Mouse (Mus musculus) cerebellum, postnatal 10 days (tissue): ENCODE data around the gene Aldh3b2.

ENCODE experiments used
- DNase-seq, 2 experiments: peaks; one replicate each; pipeline ENCODE4 v3.0.0; 2021; ENCODE audit warnings: mixed read lengths in 2 of 2

The Aldh3b2 gene

GRCm38 (mm10) chr19:3972229-3972628 lies at the start of gene Aldh3b2:
Aldh3b2 (plus strand) TSS chr19:3972328.
- DNase-seq = no peak

- DNase-seq = no peak
Measured at GRCm38 (mm10) chr19:3922661-3923371, 49.3 kb upstream of the Aldh3b2 start.

GRCm38 (mm10) chr19:3923586-3923985 lies 48.5 kb upstream of the Aldh3b2 start:
- DNase-seq = no peak

GRCm38 (mm10) chr19:3924190-3924589 lies 47.9 kb upstream of the Aldh3b2 start:
- no peak for DNase-seq

- no peak for DNase-seq
Measured at GRCm38 (mm10) chr19:3924868-3925267, 47.3 kb upstream of the Aldh3b2 start.

DNA sequence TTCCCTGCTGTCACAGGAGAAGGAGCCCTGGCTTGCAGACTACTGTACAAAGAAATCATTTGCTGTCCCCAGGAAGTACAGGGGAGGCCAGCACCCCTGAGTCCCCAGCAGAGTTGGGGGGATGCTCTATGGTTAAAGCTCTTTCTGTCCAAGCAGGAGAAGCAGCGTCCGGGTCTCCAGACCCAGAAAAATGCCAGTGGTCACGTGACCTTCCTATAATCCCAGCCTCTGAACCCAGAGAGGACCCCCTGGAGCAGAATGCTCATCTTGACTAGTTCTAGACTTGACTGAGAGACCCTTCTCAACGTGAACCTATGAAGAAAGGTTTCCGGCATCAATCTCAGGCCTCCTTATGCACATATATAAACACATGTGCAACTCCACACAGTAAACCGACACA lies 46.3 kb upstream of the Aldh3b2 start:
- DNase-seq = no peak

GRCm38 (mm10) chr19:3926279-3926678 lies 45.8 kb upstream of the Aldh3b2 start:
- DNase-seq = peak in 1 of 2 experiments; percentile 46

DNA sequence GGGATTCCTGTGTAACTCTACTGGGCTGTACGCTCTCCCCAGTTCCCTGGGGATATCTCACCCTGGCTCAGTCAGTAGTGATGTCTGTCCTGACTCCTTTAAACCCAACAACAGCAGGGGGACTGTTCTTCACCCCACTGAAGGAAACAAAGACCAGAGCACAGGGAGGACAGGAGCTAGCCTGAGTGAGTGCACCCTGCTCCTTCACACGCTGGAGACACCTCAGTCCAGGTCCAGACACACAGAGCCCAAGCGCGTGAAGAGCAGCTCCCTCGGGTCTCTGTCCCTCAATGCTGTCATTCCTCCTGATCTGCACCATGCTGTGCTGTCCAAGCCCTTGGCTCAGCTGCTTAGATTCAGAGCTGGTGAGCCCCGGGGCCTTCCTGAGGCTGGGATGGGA lies 45.4 kb upstream of the Aldh3b2 start:
- DNase-seq = no peak

DNA sequence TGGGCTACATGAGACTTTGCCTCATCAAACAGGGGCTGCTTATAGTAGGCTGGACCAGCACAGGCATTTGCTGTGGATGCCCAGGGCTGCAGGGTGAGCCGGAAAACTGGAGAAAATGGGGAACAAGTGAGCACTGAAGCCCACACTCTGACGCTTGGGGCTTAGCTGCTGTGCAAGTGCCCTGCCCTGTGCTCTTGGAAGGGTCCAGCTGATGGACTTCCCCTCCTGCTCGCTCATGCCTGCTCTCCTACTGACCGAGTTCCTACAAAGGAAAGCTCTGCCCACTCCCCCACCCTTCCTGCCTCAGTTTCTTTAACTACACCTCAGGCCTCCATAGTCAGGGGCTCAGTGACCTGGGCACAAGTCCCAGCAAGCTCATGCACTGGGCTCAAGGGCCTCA lies 44.1 kb upstream of the Aldh3b2 start:
- DNase-seq = no peak

DNA sequence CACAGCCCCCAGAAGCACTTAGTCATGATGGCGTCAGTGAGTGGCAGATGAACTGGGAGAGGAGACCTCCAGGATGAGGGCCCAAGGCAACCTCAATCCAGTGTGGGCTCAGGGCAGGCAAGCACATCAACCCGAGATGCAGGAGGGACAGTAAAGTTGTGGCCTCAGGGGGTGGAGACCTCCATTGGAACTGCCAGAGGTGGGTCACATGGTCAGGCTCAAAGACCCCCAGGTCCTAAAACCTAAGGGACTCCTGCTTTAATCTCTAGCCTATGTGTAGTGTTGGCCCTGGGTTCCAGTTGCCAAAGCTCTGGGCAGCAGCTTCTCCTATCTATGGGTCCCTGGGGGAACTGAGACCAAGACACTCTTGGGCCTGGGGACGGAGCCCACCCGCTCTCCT lies 43.3 kb upstream of the Aldh3b2 start:
- DNase-seq = no peak

DNA sequence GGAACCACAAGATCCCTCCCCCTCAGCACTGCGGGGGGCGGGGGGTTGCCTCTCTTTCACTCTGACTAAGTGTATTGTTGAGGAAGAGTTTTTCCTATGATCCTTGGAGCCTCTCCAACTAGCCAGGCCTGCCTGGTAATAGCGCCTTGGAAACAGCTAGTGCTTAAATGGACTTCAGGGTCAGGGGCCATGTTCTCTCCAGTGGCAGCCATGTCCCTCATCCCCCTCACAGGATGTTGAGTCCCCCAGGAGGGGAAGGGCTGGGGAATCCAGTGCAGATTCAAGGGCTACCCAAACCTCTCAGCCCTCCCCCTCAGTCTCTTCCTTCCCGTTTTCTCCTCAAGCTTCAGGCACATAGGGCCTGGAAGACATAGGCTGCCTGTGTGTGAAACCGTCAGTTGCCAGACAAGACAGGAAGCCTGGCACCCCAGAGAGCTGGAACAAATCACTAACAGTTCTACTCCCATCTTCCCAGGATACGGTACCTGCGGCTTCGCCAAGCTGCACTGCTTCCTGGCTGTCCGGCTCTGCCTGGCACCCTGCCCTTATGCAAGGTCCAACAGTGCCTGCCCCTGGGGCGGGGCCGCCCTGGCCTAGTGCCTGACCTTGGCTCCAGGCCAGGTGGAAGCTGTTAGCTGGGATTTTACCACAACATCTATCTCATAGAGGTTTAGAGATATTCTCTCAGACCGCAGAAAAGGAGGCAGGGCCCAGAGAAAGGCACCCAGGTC lies 42.8 kb upstream of the Aldh3b2 start, which contains the start of gene Aldh3b1:
Aldh3b1 (minus strand) TSS at position 598 of the 731 bp plus-strand sequence.
- peak; percentile 87 to 91 for DNase-seq

GRCm38 (mm10) chr19:3930262-3931057 lies 41.7 kb upstream of the Aldh3b2 start:
- DNase-seq = no peak

- DNase-seq = no peak
Measured at GRCm38 (mm10) chr19:3931716-3932115, 40.4 kb upstream of the Aldh3b2 start.

- DNase-seq = peak; percentile 42 to 50
Measured at GRCm38 (mm10) chr19:3935032-3935895, 36.9 kb upstream of the Aldh3b2 start, which contains the start of gene Unc93b1. Unc93b1 (plus strand) TSS chr19:3935186.

DNA sequence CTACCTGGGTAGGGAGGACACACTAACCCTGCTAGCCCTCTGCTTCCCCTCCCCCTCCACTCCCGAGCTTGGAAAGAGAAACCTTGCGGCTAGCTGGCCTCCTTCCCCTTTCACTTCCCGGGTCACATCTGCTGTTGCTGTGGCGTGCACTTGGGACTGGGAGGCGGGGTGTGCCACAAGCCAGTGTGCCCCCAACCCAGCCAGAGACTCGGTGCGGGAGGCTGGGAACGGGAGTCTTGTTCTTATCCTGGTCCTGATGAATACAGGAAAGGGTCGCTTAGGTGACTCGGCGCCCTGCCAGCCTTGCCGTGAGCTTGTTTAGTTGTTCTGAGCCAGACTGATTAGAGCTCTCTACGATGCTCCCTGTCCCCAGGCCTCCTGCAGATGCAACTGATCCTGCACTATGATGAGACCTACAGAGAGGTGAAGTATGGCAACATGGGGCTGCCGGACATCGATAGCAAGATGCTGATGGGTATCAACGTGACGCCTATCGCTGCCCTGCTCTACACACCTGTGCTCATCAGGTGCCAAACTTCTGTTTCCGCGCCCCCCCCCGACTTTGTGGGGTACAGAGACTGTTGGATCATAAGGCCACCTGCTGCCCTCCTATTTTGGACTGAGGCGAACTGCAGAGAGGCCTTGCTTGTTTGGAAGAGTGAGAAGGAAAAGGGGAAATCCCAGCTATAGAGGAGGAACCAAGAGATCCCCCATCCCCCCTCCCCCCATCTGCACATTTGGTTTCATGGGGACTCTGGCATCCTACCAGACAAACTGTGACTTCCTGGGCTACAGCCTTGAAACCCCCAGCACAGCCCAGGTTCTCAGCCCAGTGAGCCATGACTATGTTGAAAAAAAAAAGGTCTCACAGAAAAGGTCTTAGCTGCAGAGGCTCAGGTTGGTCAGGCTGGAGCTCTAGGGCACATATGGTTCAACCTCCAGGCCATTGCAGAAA lies 36.0 kb upstream of the Aldh3b2 start:
- peak; percentile 67 to 68 for DNase-seq

DNA sequence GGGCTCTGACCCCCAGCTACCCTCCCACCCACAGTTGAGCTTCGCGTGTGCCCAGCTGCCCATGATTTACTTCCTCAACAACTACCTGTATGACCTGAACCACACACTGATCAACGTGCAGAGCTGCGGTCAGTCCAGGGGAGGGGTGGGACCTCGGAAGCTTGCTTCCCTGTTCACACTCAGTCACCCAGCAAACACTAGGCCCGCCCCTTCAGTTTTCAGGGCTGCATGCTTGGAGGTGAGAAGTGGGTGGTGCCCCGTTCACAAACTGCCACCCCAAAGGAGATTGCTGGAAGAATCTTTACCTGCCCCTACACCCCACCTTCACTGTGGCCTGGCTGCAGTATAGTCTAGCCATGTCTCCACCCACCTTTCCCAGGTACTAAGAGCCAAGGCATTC lies 29.8 kb upstream of the Aldh3b2 start:
- DNase-seq = no peak

DNA sequence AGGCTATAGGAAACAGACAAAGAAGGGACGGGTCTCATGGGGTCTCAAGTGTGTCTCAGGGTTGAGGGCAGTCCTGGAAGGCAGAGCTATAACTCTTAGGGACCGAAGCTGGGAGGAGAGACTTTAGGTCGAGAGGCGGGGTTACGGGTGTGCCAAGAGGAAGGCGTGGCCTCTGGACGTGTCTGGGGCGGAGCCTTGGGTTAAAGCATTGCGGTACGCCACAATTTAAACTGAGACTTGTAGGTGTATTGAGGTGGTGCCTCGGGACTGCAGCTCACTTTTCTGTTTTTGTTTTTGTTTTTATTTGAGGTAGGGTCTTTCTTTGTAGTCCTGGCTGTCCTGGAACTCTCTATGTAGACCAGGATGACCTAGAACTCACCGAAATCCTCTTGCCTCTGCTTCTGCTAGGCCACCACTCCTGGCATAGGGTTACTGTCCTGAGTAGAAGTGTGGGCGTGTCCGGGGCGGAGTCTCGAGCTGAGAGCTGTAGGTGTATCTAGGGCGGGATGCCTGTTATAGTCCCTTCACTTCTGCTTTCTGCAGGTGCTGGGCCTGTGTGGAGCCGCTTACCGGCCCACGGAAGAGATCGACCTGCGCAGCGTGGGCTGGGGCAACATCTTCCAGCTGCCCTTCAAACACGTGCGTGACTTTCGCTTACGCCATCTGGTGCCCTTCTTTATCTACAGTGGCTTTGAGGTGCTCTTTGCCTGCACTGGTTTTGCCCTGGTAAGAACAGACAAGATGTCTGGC lies 29.0 kb upstream of the Aldh3b2 start:
- DNase-seq = no peak

DNA sequence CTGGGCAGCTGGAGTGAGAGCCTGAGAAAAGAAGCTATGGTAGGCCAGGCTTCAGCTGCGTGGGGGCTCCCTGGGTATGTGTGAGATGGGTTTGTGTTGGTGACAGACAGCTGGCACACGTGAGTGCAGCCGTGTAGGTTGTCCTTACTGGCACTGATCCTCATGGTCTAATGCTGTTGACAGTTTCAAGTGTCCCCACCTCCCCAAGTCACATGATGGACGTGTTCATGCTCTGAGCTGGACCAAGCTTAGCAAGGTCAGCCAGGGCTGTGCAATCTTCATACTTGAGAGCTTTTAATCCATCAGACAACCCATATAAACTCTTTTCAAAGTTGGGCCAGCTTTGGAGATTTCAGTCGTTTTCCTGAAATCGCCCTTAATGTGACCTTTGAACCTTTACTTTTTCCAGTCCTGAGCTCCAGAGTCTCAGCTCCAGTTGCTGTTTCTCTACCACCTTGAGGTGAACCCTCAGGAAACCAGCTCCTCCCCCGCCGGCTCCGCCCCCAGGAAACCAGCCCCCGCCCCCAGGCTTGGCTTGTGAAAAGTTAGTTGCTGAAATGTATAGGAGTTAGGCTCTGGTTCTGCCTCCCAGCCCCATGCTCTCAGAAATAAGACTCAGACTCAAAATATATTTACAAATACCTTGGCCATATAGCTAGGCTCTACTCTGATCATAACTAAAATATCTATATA lies 26.1 kb upstream of the Aldh3b2 start:
- no peak for DNase-seq

DNA sequence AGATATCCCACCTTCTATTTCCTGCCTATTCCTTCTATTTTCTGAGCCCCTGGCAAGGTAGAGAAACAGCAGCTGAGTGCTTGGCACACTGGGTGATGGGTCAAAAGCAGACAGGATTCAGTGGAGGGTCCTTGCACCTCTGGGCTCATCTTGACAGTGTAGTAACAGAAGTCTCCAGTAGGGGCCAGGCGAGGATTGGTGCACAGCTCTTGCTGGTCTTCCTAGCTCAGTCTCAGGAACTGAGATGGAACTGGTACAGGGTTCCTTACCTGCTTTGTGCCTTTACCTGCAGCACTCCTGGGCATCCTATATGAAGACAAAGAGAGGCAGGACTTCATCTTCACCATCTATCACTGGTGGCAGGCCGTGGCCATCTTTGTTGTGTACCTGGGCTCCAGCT lies 25.4 kb upstream of the Aldh3b2 start:
- DNase-seq = peak; percentile 87 to 93

DNA sequence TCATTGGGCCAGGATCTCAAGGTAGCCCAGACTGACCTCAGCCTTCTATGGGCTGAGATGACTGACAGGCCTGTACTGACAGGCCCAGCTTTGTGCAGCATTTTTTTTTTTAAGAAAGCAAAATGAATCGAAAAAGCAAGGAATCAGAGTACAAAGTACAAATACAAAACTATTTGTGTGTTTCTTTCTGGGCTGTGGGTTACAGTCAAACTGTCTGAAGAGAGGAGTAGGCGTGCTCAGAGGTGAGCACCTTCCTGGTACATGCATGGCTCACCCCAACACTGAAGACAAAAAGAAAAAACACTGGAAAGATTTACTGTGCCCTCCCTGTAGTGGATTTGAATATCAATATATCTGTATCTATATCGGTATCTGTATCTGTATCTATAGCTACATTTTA lies 24.3 kb upstream of the Aldh3b2 start:
- DNase-seq = no peak
